Mouse (Mus musculus) lung, postnatal 0 days (tissue): Measurements from ENCODE around the gene Fcrl6. TPM values are rescaled to one million over a fixed set of nuclear protein-coding genes. Genes with fewer than 3 reads are reported as not detected.

Experiments used
- ATAC-seq: fragments of 200-750 bp; cut with Nextera tagmentation; 2 replicates; pipeline ENCODE4 v1.8.0; 2017; ENCODE audit warnings: moderate library complexity
- DNase-seq: peaks from one replicate; pipeline ENCODE4 v3.0.0-alpha.2; 2016; ENCODE audit warnings: low spot score
- H3K27ac ChIP-seq: fragments of 300-500 bp; sonication (generic); 2 replicates; pipeline ENCODE4 v1.5.1; 2014; ENCODE audit warnings: antibody characterized with exemption, mild to moderate bottlenecking, low read length, mixed read lengths
- H3K27me3 ChIP-seq: fragments of 300-500 bp; sonication (generic); replicated peaks from 2 replicates; pipeline ENCODE4 v1.6.1; 2014; ENCODE audit warnings: low read length, mixed read lengths; ENCODE audit not compliant: insufficient read depth
- H3K36me3 ChIP-seq: fragments of 300-500 bp; sonication (generic); 2 replicates; pipeline ENCODE4 v1.6.1; 2014; ENCODE audit warnings: low read length, mixed read lengths; ENCODE audit not compliant: insufficient read depth
- H3K4me1 ChIP-seq: fragments of 300-500 bp; sonication (generic); 2 replicates; pipeline ENCODE4 v1.6.1; 2014; ENCODE audit warnings: antibody characterized with exemption, low read depth, low read length, mixed read lengths; ENCODE audit not compliant: insufficient read depth
- H3K4me2 ChIP-seq: fragments of 300-500 bp; sonication (generic); replicated peaks from 2 replicates; pipeline ENCODE4 v1.6.1; 2014; ENCODE audit warnings: low read depth, mild to moderate bottlenecking, low read length, moderate library complexity, mixed read lengths
- H3K4me3 ChIP-seq: fragments of 300-500 bp; sonication (generic); 2 replicates; pipeline ENCODE4 v1.5.1; 2014; ENCODE audit warnings: low read depth, low read length
- H3K9ac ChIP-seq: fragments of 300-500 bp; sonication (generic); replicated peaks from 2 replicates; pipeline ENCODE4 v1.6.1; 2014; ENCODE audit warnings: low read depth, mild to moderate bottlenecking
- H3K9me3 ChIP-seq: fragments of 300-500 bp; sonication (generic); 2 replicates; pipeline ENCODE4 v1.6.1; 2016; ENCODE audit warnings: low read length, mixed read lengths
- CTCF ChIP-seq: IDR thresholded peaks from 2 replicates; pipeline ENCODE4 v1.5.1; 2016; ENCODE audit warnings: antibody characterized with exemption, mild to moderate bottlenecking
- EP300 ChIP-seq: IDR thresholded peaks from 2 replicates; pipeline ENCODE4 v1.6.1; 2016; ENCODE audit warnings: antibody characterized with exemption, mild to moderate bottlenecking, control low read depth
- WGBS: fragments of 180-500 bp; shearing (Covaris S2); extraction: QIAGEN DNeasy Blood & Tissue Kit; methylation state at CpG from one replicate; pipeline ENCODE4 v1.1.7; 2014; 5-methylcytosine and 5-hydroxymethylcytosine counted together
- polyA plus RNA-seq: library from polyadenylated mRNA; unstranded; fragments of >200 nt; fragmentation: Nextera tagmentation; extraction: Ambion mirVana; gene quantifications from 2 replicates; pipeline ENCODE4 v1.2.1, GENCODE M21; 2015

Fcrl6 gene
- polyA plus RNA-seq, 1 experiment from 2014 or later = not detected

- peak; percentile 84 for DNase-seq
- peaks cover 15% of the 10 kb centered on the region for H3K4me1 ChIP-seq
- H3K9ac ChIP-seq = peak overlapping the region; percentile 30
- under 1% methylated on average over 58 of the region's 66 CpGs for WGBS
- peak overlapping the region; percentile 51 for H3K4me3 ChIP-seq
- ATAC-seq = peak; percentile 92
- peak overlapping the region; percentile 87 for H3K4me2 ChIP-seq
- H3K27me3 ChIP-seq = no peaks in the 10 kb centered on the region; the same call in 1 of the 2 replicates
- H3K9me3 ChIP-seq = no peaks in the 10 kb centered on the region
- TF ChIP-seq EP300 (no peak), CTCF (peak; percentile 78)
- H3K36me3 ChIP-seq = no peaks in the 10 kb centered on the region
- H3K27ac ChIP-seq = peak overlapping the region; percentile 58
Measured at GRCm38 (mm10) chr1:172562641-172563464, 39.5 kb downstream of the Fcrl6 start.

- Histone ChIP-seq H3K9ac (no peak within 1 kb of the TSS), H3K4me2 (no peak within 1 kb of the TSS), H3K27me3 (no peaks in the 10 kb centered on the region; the same call in 1 of the 2 replicates), H3K27ac (no peak within 1 kb of the TSS), H3K36me3 (no peaks in the 10 kb centered on the region), H3K4me1 (peaks cover 10% of the 10 kb centered on the region; the same call in 1 of the 2 replicates), H3K9me3 (no peaks in the 10 kb centered on the region), H3K4me3 (no peak within 1 kb of the TSS)
- no peak for DNase-seq
- TF ChIP-seq CTCF = no peak
- no peak for TF ChIP-seq EP300
- ATAC-seq = no peak
- WGBS = 69% methylated on average over 11 of the region's 11 CpGs
Measured at GRCm38 (mm10) chr1:172555638-172556037, 46.7 kb downstream of the Fcrl6 start, which contains the start of gene Vsig8. Gene Vsig8 (plus strand): TSS chr1:172555938.

GRCm38 (mm10) chr1:172552623-172553022 lies 49.7 kb downstream of the Fcrl6 start:
- DNase-seq (peak; percentile 41), ATAC-seq (0 out of 2 replicates have a peak, but pooled peaks have one; percentile 10)
- Histone ChIP-seq H3K36me3 (no peaks in the 10 kb centered on the region), H3K27me3 (no peaks in the 10 kb centered on the region), H3K27ac (no peak overlapping the region), H3K4me3 (no peak overlapping the region), H3K4me2 (no peak overlapping the region), H3K4me1 (peaks cover 10% of the 10 kb centered on the region; the same call in 1 of the 2 replicates), H3K9ac (no peak overlapping the region), H3K9me3 (no peaks in the 10 kb centered on the region)
- 52% methylated on average over 1 of the region's 1 CpGs for WGBS
- TF ChIP-seq EP300 = peak; percentile 64
- TF ChIP-seq CTCF = no peak

GRCm38 (mm10) chr1:172551009-172551408 lies 51.3 kb downstream of the Fcrl6 start:
- H3K36me3 ChIP-seq = no peaks in the 10 kb centered on the region
- no peak overlapping the region; the same call in 1 of the 2 replicates for H3K4me3 ChIP-seq
- H3K4me1 ChIP-seq = peaks cover 10% of the 10 kb centered on the region; the same call in 1 of the 2 replicates
- peak overlapping the region; percentile 78 for H3K27ac ChIP-seq
- DNase-seq (no peak), ATAC-seq (no peak)
- no peaks in the 10 kb centered on the region for H3K9me3 ChIP-seq
- H3K9ac ChIP-seq = no peak overlapping the region
- 23% methylated on average over 7 of the region's 7 CpGs for WGBS
- peak overlapping the region; percentile 71 for H3K4me2 ChIP-seq
- H3K27me3 ChIP-seq = no peaks in the 10 kb centered on the region
- TF ChIP-seq CTCF = no peak
- no peak for TF ChIP-seq EP300

GRCm38 (mm10) chr1:172550551-172550951 lies 51.8 kb downstream of the Fcrl6 start:
- Histone ChIP-seq H3K4me3 (peak overlapping the region; percentile 46), H3K36me3 (no peaks in the 10 kb centered on the region), H3K4me2 (peak overlapping the region; percentile 71), H3K9me3 (no peaks in the 10 kb centered on the region), H3K27me3 (no peaks in the 10 kb centered on the region), H3K9ac (peak overlapping the region; percentile 30; the same call in 1 of the 2 replicates), H3K27ac (peak overlapping the region; percentile 78), H3K4me1 (peaks cover 10% of the 10 kb centered on the region; the same call in 1 of the 2 replicates)
- TF ChIP-seq CTCF = no peak
- peak; percentile 32; the same call in 1 of the 2 replicates for TF ChIP-seq EP300
- DNase-seq (peak; percentile 95), ATAC-seq (peak; percentile 93)
- 1% methylated on average over 8 of the region's 8 CpGs for WGBS

- no peaks in the 10 kb centered on the region for H3K36me3 ChIP-seq
- H3K27me3 ChIP-seq = no peaks in the 10 kb centered on the region
- H3K9ac ChIP-seq = peak overlapping the region; percentile 30
- 2% methylated on average over 8 of the region's 8 CpGs for WGBS
- TF ChIP-seq CTCF (no peak), EP300 (peak; percentile 86)
- ATAC-seq (peak; percentile 55), DNase-seq (peak; percentile 58)
- H3K27ac ChIP-seq = peak overlapping the region; percentile 78
- H3K4me2 ChIP-seq = peak overlapping the region; percentile 71
- peaks cover 10% of the 10 kb centered on the region; the same call in 1 of the 2 replicates for H3K4me1 ChIP-seq
- H3K4me3 ChIP-seq = peak overlapping the region; percentile 46
- H3K9me3 ChIP-seq = no peaks in the 10 kb centered on the region
Measured at GRCm38 (mm10) chr1:172549717-172550116, 52.6 kb downstream of the Fcrl6 start.
